Mouse (Mus musculus): ENCODE measurements around the gene Smg7. TPM values are rescaled to one million over a fixed set of nuclear protein-coding genes. Genes with fewer than 3 reads are reported as not detected.
A peak's percentile ranks its signal among the peaks of the same experiment; 100 is the strongest.

The Smg7 gene
- polyA plus RNA-seq, 1 experiment from 2014 or later: 37.2 TPM

GRCm38 (mm10) chr1:152817794-152818193 is 84.7 kb downstream of the Smg7 start:
- Histone ChIP-seq H3K4me1 (peaks cover 20% of the 10 kb centered on the region), H3K27me3 (replicated peaks) (no peaks in the 10 kb centered on the region), H3K27ac (peak overlapping the region; percentile 65), H3K36me3 (replicated peaks) (no peaks in the 10 kb centered on the region), H3K4me3 (no peak overlapping the region), H3K9ac (no peak overlapping the region), H3K4me2 (no peak overlapping the region), H3K9me3 (no peaks in the 10 kb centered on the region)
- ATAC-seq (replicated peaks): 0 out of 2 replicates have a peak, but pooled peaks have one; percentile 34
- WGBS: 17% methylated on average over 10 of the region's 10 CpGs

DNA sequence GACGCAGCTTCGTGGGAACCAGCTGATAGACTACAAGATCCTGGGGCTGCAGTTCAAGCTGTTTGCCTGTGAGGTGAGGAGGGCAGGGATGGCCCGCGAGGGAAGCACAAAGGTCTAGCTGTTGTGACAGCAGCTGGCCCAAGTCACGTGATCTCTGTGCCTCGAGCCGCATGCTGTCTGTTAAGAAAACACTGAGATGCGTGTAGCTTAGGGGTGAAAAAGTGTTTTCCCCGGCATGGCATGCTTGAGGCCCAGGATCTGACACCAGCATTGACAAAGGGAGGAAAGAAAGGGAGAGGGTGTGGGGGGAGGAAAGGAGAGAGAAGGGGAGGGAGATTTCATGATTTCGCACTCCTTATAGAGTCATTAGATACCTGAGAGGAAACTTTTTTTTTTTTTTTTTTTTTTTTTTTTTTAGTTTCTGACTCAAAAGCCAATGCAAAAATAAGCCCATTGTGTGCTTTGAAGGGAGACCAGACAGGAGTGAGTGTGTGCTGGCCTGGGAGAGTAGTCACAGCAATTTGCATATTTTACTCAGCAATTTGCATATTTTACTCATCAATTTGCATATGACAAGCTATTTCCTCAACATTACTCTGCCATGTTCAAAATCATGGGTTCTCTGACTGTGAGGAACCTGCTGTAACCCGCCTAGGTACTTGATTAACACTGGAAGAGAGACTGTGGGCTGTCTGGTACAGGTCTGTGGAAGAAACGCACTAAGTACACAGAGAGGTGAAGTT is 85.2 kb downstream of the Smg7 start:
- H3K4me2 ChIP-seq: no peak overlapping the region
- no peak overlapping the region for H3K9ac ChIP-seq
- H3K4me1 ChIP-seq: peaks cover 20% of the 10 kb centered on the region
- ATAC-seq (replicated peaks): peak; percentile 65
- no peak overlapping the region for H3K4me3 ChIP-seq
- H3K27me3 ChIP-seq (replicated peaks): no peaks in the 10 kb centered on the region
- peak overlapping the region; percentile 65 for H3K27ac ChIP-seq
- no peaks in the 10 kb centered on the region for H3K9me3 ChIP-seq
- no peaks in the 10 kb centered on the region for H3K36me3 ChIP-seq (replicated peaks)
- 22% methylated on average over 12 of the region's 12 CpGs for WGBS

DNA sequence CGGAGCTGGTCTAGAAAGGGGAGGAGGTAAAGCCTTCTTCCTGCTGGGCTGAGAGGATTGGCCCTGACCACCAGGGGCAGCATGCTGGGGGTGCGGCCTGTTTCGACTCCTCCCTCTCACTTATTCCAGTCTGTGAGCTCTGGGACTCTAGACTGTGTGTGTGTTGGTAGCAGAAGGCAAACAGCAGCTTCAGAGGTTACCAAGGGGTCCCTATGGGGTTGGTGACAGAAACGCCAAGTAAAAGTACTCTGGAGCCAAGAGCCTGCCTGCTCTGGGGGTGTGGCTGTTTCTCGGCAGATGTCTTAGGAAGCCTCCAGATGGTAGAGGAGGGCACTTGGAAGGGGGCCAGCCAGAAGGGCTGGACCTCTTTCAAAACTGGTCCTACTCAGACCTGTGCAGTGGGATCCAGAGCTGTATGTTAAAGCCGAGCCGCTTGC is 87.2 kb downstream of the Smg7 start:
- peaks cover 20% of the 10 kb centered on the region for H3K4me1 ChIP-seq
- H3K9me3 ChIP-seq: no peaks in the 10 kb centered on the region
- no peak overlapping the region for H3K4me2 ChIP-seq
- H3K27ac ChIP-seq: no peak overlapping the region
- H3K36me3 ChIP-seq (replicated peaks): no peaks in the 10 kb centered on the region
- H3K27me3 ChIP-seq (replicated peaks): no peaks in the 10 kb centered on the region
- H3K9ac ChIP-seq: no peak overlapping the region
- H3K4me3 ChIP-seq: no peak overlapping the region
- ATAC-seq (replicated peaks): peak; percentile 71; the same call in 1 of the 2 replicates
- WGBS: 26% methylated on average over 7 of the region's 7 CpGs

DNA sequence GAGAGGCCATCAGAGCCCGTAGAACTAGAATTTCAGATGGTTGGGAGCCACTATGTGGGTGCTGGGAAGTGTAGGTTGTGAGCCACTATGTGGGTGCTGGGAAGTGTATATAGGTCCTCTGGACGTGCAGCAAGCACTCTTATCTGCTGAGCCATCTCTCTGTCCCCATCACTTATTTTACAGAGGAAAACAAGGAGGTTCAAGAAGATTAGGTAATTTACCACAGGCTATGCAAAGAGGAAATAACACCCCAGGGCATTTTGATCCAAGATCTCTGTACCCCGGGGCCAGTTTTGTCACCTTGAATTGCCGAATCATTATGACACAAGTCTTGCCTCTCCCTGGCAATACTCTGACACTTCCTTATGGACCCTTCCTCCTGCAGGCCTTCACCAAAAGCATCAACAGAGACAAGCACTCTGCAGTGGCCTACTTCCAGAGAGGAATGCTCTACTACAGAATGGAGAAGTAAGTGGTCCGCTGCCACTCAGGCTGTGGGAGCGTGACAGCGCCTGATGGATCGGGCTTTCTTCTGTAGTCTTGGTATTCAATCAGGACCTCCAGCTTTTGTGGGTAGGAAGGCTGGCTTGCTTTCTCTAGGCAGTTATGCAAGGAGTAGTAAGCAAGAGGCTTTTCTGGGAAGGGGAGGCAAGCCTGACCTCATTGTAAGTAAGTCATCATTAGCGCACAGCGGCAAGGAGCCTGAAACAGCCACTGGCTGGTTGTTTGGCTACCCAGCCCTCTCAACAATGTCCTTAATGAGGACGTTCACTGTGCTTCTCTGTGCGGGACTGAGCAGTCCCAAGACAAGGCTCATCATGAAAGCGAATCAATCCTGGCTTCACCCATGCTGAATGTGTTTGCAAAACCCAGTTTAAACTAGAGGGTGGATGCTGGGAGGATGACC is 91.7 kb downstream of the Smg7 start:
- Histone ChIP-seq H3K36me3 (replicated peaks) (no peaks in the 10 kb centered on the region), H3K4me2 (no peak overlapping the region), H3K27me3 (replicated peaks) (no peaks in the 10 kb centered on the region), H3K9me3 (no peaks in the 10 kb centered on the region), H3K27ac (no peak overlapping the region), H3K9ac (no peak overlapping the region), H3K4me1 (no peaks in the 10 kb centered on the region), H3K4me3 (no peak overlapping the region)
- WGBS: 58% methylated on average over 13 of the region's 13 CpGs
- no peak for ATAC-seq (replicated peaks)

GRCm38 (mm10) chr1:152809541-152810252 is 92.7 kb downstream of the Smg7 start:
- Histone ChIP-seq H3K27me3 (replicated peaks) (no peaks in the 10 kb centered on the region), H3K4me1 (no peaks in the 10 kb centered on the region), H3K27ac (no peak overlapping the region), H3K9me3 (no peaks in the 10 kb centered on the region), H3K4me2 (no peak overlapping the region), H3K9ac (no peak overlapping the region), H3K4me3 (no peak overlapping the region), H3K36me3 (replicated peaks) (no peaks in the 10 kb centered on the region)
- WGBS: 45% methylated on average over 8 of the region's 8 CpGs
- ATAC-seq (replicated peaks): no peak

DNA sequence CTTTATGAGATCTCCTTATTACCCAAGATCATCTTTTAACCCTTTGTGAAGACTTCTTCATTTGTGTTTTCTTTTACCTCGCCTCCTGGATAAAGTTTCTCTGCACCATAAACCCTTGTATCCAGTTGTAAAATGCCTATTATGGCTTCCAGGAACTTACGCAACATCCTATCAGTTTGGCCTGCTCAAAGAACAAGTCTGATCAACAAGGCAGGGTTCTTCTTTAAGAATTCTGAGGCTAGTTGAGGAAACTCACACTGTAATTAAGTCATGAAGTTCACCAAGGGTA is 94.1 kb downstream of the Smg7 start:
- no peak overlapping the region for H3K27ac ChIP-seq
- H3K9me3 ChIP-seq: no peaks in the 10 kb centered on the region
- H3K4me3 ChIP-seq: no peak overlapping the region
- WGBS: 96% methylated on average over 2 of the region's 2 CpGs
- H3K4me1 ChIP-seq: no peaks in the 10 kb centered on the region
- no peaks in the 10 kb centered on the region for H3K27me3 ChIP-seq (replicated peaks)
- no peaks in the 10 kb centered on the region for H3K36me3 ChIP-seq (replicated peaks)
- no peak for ATAC-seq (replicated peaks)
- no peak overlapping the region for H3K4me2 ChIP-seq
- H3K9ac ChIP-seq: no peak overlapping the region

DNA sequence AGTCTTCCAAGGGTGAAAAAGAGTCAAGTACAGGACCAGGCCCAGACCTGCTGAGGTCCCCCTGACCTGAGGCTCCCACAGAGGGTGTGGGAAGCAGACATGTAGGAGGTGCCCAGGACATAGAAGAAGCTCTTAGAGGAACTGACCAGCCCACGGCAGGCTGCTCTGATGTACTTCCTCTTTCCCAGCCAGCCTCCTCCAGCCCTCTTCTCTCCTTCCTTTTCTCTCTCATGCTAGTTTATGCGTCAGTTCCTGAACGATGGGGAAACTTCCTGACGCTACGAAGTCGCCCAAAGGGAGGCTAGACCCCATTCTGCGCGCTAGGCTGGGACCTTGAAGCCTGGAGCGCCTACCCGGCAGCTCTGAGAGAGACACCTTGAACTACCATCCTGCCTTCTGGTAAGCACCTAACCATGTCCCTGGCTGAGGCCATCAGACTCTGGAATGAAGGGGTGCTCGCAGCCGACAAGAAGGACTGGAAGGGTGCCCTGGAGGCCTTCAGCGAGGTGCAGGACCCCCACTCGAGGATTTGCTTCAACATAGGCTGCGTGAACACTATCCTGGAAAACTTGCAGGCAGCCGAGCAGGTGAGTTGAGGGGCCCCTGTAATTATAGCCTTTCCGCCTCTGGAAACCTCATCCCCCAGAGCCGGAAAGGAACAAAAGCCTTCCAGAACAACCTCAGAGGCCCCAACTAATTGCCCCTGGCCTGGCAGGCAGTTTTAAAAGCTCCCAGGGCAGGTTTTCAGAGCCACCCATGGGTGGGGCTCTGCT is 94.6 kb downstream of the Smg7 start:
- no peak overlapping the region for H3K9ac ChIP-seq
- H3K27me3 ChIP-seq (replicated peaks): no peaks in the 10 kb centered on the region
- ATAC-seq (replicated peaks): no peak
- H3K36me3 ChIP-seq (replicated peaks): no peaks in the 10 kb centered on the region
- 84% methylated on average over 18 of the region's 18 CpGs for WGBS
- H3K9me3 ChIP-seq: no peaks in the 10 kb centered on the region
- no peak overlapping the region for H3K27ac ChIP-seq
- H3K4me3 ChIP-seq: no peak overlapping the region
- H3K4me1 ChIP-seq: no peaks in the 10 kb centered on the region
- H3K4me2 ChIP-seq: no peak overlapping the region

DNA sequence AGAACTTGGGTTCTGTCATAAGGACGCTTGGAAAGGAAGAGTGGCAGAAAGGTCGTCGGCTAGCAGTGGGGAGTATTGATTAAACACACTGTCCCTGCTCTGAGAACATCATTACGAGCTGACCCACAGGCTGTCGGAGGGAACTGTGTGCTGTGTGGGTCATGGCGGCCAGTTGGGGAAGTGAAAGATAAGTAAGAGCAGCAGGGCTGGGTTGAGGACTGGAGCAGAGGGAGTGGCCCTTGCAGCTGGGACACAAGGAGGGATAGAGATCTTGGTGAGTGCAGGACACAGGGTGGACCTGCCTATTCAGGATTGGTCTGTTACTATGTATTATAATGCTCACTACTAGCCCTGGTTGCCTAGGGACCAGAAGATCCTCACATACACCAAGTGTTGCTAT is 97.5 kb downstream of the Smg7 start:
- no peaks in the 10 kb centered on the region for H3K27me3 ChIP-seq (replicated peaks)
- 86% methylated on average over 6 of the region's 6 CpGs for WGBS
- no peaks in the 10 kb centered on the region for H3K36me3 ChIP-seq (replicated peaks)
- H3K9ac ChIP-seq: no peak overlapping the region
- no peak overlapping the region for H3K4me3 ChIP-seq
- H3K4me2 ChIP-seq: no peak overlapping the region
- H3K9me3 ChIP-seq: no peaks in the 10 kb centered on the region
- no peak overlapping the region for H3K27ac ChIP-seq
- H3K4me1 ChIP-seq: peaks cover 2% of the 10 kb centered on the region
- ATAC-seq (replicated peaks): no peak

GRCm38 (mm10) chr1:152800633-152801176 is 101.7 kb downstream of the Smg7 start:
- 88% methylated on average over 13 of the region's 13 CpGs for WGBS
- no peaks in the 10 kb centered on the region for H3K9me3 ChIP-seq
- H3K27ac ChIP-seq: no peak overlapping the region
- ATAC-seq (replicated peaks): no peak
- H3K4me3 ChIP-seq: no peak overlapping the region
- no peak overlapping the region for H3K4me2 ChIP-seq
- H3K9ac ChIP-seq: no peak overlapping the region
- peaks cover 5% of the 10 kb centered on the region for H3K4me1 ChIP-seq
- H3K36me3 ChIP-seq (replicated peaks): no peaks in the 10 kb centered on the region
- no peaks in the 10 kb centered on the region for H3K27me3 ChIP-seq (replicated peaks)

GRCm38 (mm10) chr1:152799897-152800296 is 102.5 kb downstream of the Smg7 start, which contains the start of gene Ncf2:
Ncf2 (plus strand) TSS chr1:152800194.
- Histone ChIP-seq H3K9ac (no peak within 1 kb of the TSS), H3K4me1 (peaks cover 5% of the 10 kb centered on the region), H3K4me2 (no peak within 1 kb of the TSS), H3K9me3 (no peaks in the 10 kb centered on the region), H3K27ac (no peak within 1 kb of the TSS), H3K4me3 (no peak within 1 kb of the TSS), H3K27me3 (replicated peaks) (no peaks in the 10 kb centered on the region), H3K36me3 (replicated peaks) (no peaks in the 10 kb centered on the region)
- peak; percentile 78 for ATAC-seq (replicated peaks)
- WGBS: 8% methylated on average over 2 of the region's 2 CpGs

DNA sequence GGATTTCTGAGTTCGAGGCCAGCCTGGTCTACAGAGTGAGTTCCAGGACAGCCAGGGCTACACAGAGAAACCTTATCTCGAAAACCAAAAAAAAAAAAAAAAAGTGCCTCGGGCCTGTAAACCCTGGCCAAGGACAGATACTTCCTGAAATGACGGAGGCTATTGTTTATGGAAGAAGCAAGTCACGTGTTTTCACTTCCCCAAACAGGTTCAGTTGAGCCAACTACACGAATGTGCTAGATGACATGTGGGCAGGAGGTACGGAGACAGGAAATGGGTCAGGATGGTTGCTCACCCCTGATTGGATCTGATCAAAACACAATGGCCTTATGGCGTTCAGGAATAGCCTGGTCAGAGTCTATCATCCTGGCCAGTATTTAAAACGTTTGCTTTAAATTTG is 104.3 kb downstream of the Smg7 start:
- H3K9me3 ChIP-seq: no peaks in the 10 kb centered on the region
- no peak overlapping the region for H3K4me2 ChIP-seq
- 88% methylated on average over 9 of the region's 9 CpGs for WGBS
- no peaks in the 10 kb centered on the region for H3K36me3 ChIP-seq (replicated peaks)
- H3K4me1 ChIP-seq: peaks cover 5% of the 10 kb centered on the region
- H3K27me3 ChIP-seq (replicated peaks): no peaks in the 10 kb centered on the region
- no peak overlapping the region for H3K4me3 ChIP-seq
- no peak for ATAC-seq (replicated peaks)
- no peak overlapping the region for H3K9ac ChIP-seq
- H3K27ac ChIP-seq: no peak overlapping the region

Measured in midbrain, embryonic 15.5 days (tissue).